Mouse (Mus musculus): Measurements from ENCODE around the gene Rnf148. TPM values are rescaled to one million over a fixed set of nuclear protein-coding genes. Genes with fewer than 3 reads are reported as not detected.

The Rnf148 gene
- polyA plus RNA-seq (2012; rRNA removed), result 0.08 TPM in 1 of 2 replicates, not detected in the other

GRCm38 (mm10) chr6:23655036-23655435, at the start of gene Rnf148:
Rnf148 (minus strand) TSS chr6:23655136.
- no peak within 1 kb of the TSS for H3K4me3 ChIP-seq (ENCODE audit: low read depth, low read length)
- no peaks in the 10 kb centered on the region for H3K4me1 ChIP-seq (ENCODE audit: control insufficient read depth, insufficient read depth, insufficient read length, low read length)
- no peak within 1 kb of the TSS for H3K27ac ChIP-seq (ENCODE audit: insufficient read depth, low read depth, low read length)
- 95% methylated on average over 2 of the region's 2 CpGs for WGBS
- H3K27me3 ChIP-seq (ENCODE audit: control insufficient read depth, insufficient read depth, low read length), result no peaks in the 10 kb centered on the region
- no peaks in the 10 kb centered on the region for H3K36me3 ChIP-seq (ENCODE audit: control insufficient read depth, insufficient read depth, low read length)
- TF ChIP-seq CTCF (IDR thresholded peaks at IDR 0.05; ENCODE audit: extremely low read depth, insufficient read length, insufficient replicate concordance, low read depth, low read length), result no peak
- no peak for TF ChIP-seq POLR2A (IDR thresholded peaks at IDR 0.05; ENCODE audit: low read depth, low read length)

GRCm38 (mm10) chr6:23700879-23701278, 45.9 kb upstream of the Rnf148 start:
- Histone ChIP-seq H3K27me3 (ENCODE audit: control insufficient read depth, insufficient read depth, low read length) (no peaks in the 10 kb centered on the region), H3K4me3 (ENCODE audit: low read depth, low read length) (no peak overlapping the region), H3K4me1 (ENCODE audit: control insufficient read depth, insufficient read depth, insufficient read length, low read length) (no peaks in the 10 kb centered on the region), H3K36me3 (ENCODE audit: control insufficient read depth, insufficient read depth, low read length) (no peaks in the 10 kb centered on the region), H3K27ac (ENCODE audit: insufficient read depth, low read depth, low read length) (no peak overlapping the region)
- TF ChIP-seq POLR2A (IDR thresholded peaks at IDR 0.05; ENCODE audit: low read depth, low read length) (no peak), CTCF (IDR thresholded peaks at IDR 0.05; ENCODE audit: extremely low read depth, insufficient read length, insufficient replicate concordance, low read depth, low read length) (no peak)
- WGBS, result 71% methylated on average over 3 of the region's 3 CpGs

DNA sequence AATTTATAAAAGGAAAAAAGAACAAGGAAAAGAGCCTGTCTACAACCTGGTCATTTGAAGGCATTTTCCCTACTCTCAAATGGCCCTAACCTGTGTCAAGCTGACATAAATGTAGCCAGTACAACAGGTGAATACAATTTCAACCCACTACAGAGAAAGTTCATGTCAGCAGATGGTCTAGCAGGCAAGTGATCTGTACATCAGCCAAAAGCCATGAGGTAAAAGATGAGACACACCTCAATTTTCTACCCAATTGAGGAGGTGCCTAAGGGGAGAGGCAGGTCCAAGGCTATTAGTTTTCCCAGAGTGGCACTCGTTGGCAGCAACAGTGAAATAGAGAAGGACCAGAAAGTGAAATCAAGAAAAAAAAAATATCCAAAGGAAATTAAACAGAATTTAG, 23.2 kb upstream of the Rnf148 start:
- no peak overlapping the region for H3K4me3 ChIP-seq (ENCODE audit: low read depth, low read length)
- no peak overlapping the region for H3K27ac ChIP-seq (ENCODE audit: insufficient read depth, low read depth, low read length)
- TF ChIP-seq POLR2A (IDR thresholded peaks at IDR 0.05; ENCODE audit: low read depth, low read length), result no peak
- TF ChIP-seq CTCF (IDR thresholded peaks at IDR 0.05; ENCODE audit: extremely low read depth, insufficient read length, insufficient replicate concordance, low read depth, low read length), result no peak
- H3K27me3 ChIP-seq (ENCODE audit: control insufficient read depth, insufficient read depth, low read length), result no peaks in the 10 kb centered on the region
- H3K36me3 ChIP-seq (ENCODE audit: control insufficient read depth, insufficient read depth, low read length), result no peaks in the 10 kb centered on the region
- 55% methylated on average over 1 of the region's 1 CpGs for WGBS
- H3K4me1 ChIP-seq (ENCODE audit: control insufficient read depth, insufficient read depth, insufficient read length, low read length), result no peaks in the 10 kb centered on the region

GRCm38 (mm10) chr6:23650205-23650604, 4.7 kb downstream of the Rnf148 start, which contains the start of gene Rnf133:
Rnf133 (minus strand) TSS chr6:23650305.
- TF ChIP-seq POLR2A (IDR thresholded peaks at IDR 0.05; ENCODE audit: low read depth, low read length), result no peak
- TF ChIP-seq CTCF (IDR thresholded peaks at IDR 0.05; ENCODE audit: extremely low read depth, insufficient read length, insufficient replicate concordance, low read depth, low read length), result no peak
- WGBS, result 84% methylated on average over 2 of the region's 2 CpGs
- no peak within 1 kb of the TSS for H3K27ac ChIP-seq (ENCODE audit: insufficient read depth, low read depth, low read length)

DNA sequence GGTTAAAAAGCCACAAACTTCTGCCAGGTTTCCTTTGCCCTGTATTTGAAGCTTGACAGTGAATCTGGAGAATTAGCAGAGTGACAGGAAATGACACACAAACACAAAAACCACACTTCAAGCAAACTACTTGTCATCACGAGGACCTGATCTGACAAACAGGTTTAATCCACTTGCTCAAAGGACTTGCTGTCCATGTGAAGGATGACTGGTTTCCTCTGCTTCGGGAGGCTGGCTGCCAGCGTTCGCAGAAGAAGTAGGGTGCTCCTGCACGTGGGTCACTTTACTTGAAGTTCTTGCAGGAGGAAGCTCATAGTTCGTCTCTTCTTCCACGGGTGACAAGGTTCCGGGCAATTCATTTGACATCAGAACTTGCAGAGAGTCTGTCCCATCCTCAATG, 6.2 kb downstream of the Rnf148 start:
- H3K4me3 ChIP-seq (ENCODE audit: low read depth, low read length), result no peak overlapping the region
- no peak overlapping the region for H3K27ac ChIP-seq (ENCODE audit: insufficient read depth, low read depth, low read length)
- H3K27me3 ChIP-seq (ENCODE audit: control insufficient read depth, insufficient read depth, low read length), result no peaks in the 10 kb centered on the region
- 68% methylated on average over 8 of the region's 8 CpGs for WGBS
- no peaks in the 10 kb centered on the region for H3K4me1 ChIP-seq (ENCODE audit: control insufficient read depth, insufficient read depth, insufficient read length, low read length)
- no peaks in the 10 kb centered on the region for H3K36me3 ChIP-seq (ENCODE audit: control insufficient read depth, insufficient read depth, low read length)
- TF ChIP-seq CTCF (IDR thresholded peaks at IDR 0.05; ENCODE audit: extremely low read depth, insufficient read length, insufficient replicate concordance, low read depth, low read length) (no peak), POLR2A (IDR thresholded peaks at IDR 0.05; ENCODE audit: low read depth, low read length) (no peak)

More at GRCm38 (mm10) chr6:23650205-23650604, 4.7 kb downstream of the Rnf148 start, which contains the start of gene Rnf133:
- Histone ChIP-seq H3K27me3 (ENCODE audit: control insufficient read depth, insufficient read depth, low read length) (no peaks in the 10 kb centered on the region), H3K4me1 (ENCODE audit: control insufficient read depth, insufficient read depth, insufficient read length, low read length) (no peaks in the 10 kb centered on the region), H3K4me3 (ENCODE audit: low read depth, low read length) (no peak within 1 kb of the TSS), H3K36me3 (ENCODE audit: control insufficient read depth, insufficient read depth, low read length) (no peaks in the 10 kb centered on the region)

DNA sequence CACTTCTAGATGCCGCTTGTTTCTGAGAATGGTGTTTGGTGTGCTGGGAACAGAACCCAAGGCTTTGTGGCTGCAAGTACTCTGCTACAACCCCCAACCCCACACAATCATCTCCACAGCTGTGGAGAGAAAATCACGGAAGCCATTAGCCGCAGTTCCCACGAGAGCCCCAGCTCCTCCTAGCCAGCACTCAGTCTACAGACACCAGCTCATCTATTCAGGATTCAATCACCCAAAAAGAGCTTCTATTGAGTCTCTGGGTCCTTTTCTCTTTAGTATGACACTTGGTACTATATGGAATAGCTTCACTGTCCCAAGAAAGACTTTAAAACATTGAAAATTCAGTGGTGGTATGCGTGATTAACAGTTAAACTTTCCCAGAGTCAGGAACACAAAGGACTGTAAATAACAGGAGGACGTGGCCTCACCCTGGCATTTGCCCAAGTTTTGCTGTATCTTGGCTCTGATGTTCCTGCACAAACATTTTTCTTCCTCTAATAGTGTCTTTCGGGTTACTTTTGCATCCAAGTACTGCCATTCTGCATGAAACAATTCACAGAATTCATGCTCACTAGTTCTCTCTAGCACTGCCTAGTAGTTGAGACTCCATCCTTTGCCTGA, 7.2 kb downstream of the Rnf148 start:
- TF ChIP-seq CTCF (IDR thresholded peaks at IDR 0.05; ENCODE audit: extremely low read depth, insufficient read length, insufficient replicate concordance, low read depth, low read length), result no peak
- TF ChIP-seq POLR2A (IDR thresholded peaks at IDR 0.05; ENCODE audit: low read depth, low read length), result no peak
- no peak overlapping the region for H3K27ac ChIP-seq (ENCODE audit: insufficient read depth, low read depth, low read length)
- H3K4me1 ChIP-seq (ENCODE audit: control insufficient read depth, insufficient read depth, insufficient read length, low read length), result no peaks in the 10 kb centered on the region
- no peaks in the 10 kb centered on the region for H3K36me3 ChIP-seq (ENCODE audit: control insufficient read depth, insufficient read depth, low read length)
- WGBS, result 47% methylated on average over 7 of the region's 7 CpGs
- no peaks in the 10 kb centered on the region for H3K27me3 ChIP-seq (ENCODE audit: control insufficient read depth, insufficient read depth, low read length)
- no peak overlapping the region for H3K4me3 ChIP-seq (ENCODE audit: low read depth, low read length)

GRCm38 (mm10) chr6:23637081-23637480, 17.9 kb downstream of the Rnf148 start:
- H3K36me3 ChIP-seq (ENCODE audit: control insufficient read depth, insufficient read depth, low read length), result no peaks in the 10 kb centered on the region
- H3K27ac ChIP-seq (ENCODE audit: insufficient read depth, low read depth, low read length), result no peak overlapping the region
- TF ChIP-seq CTCF (IDR thresholded peaks at IDR 0.05; ENCODE audit: extremely low read depth, insufficient read length, insufficient replicate concordance, low read depth, low read length), result no peak
- TF ChIP-seq POLR2A (IDR thresholded peaks at IDR 0.05; ENCODE audit: low read depth, low read length), result no peak
- no peak overlapping the region for H3K4me3 ChIP-seq (ENCODE audit: low read depth, low read length)
- H3K4me1 ChIP-seq (ENCODE audit: control insufficient read depth, insufficient read depth, insufficient read length, low read length), result no peaks in the 10 kb centered on the region
- no peaks in the 10 kb centered on the region for H3K27me3 ChIP-seq (ENCODE audit: control insufficient read depth, insufficient read depth, low read length)
- WGBS, result 70% methylated on average over 3 of the region's 3 CpGs

Data from small intestine, adult 2 months (tissue).